Mouse (Mus musculus): ENCODE results near the gene Ehbp1l1. TPM values are rescaled to one million over a fixed set of nuclear protein-coding genes. Genes with fewer than 3 reads are reported as not detected.

The Ehbp1l1 gene
- total and polyA plus RNA-seq, 3 experiments, result 34.1 to 85.9 (median 45.7) TPM

GRCm38 (mm10) chr19:5713255-5713654 lies 12.9 kb downstream of the Ehbp1l1 start:
- TF ChIP-seq TAL1 (conservative IDR thresholded peaks at IDR 0.05; ENCODE audit: low read depth, low read length) (no peak), GATA1 (IDR thresholded peaks at IDR 0.05; ENCODE audit: borderline replicate concordance, low read length) (no peak), POLR2AphosphoS5 (IDR thresholded peaks at IDR 0.05; ENCODE audit: insufficient replicate concordance, low read depth, low read length) (no peak), CTCF (IDR thresholded peaks at IDR 0.05; ENCODE audit: low read depth, low read length) (no peak), GATA2 (IDR thresholded peaks at IDR 0.05; ENCODE audit: borderline replicate concordance, low read depth, low read length) (no peak)
- ATAC-seq (ENCODE audit: extremely low read depth, insufficient number of reproducible peaks, low FRiP score, poor library complexity, severe bottlenecking) (no peak), DNase-seq (ENCODE audit: low spot score) (no peak)
- Histone ChIP-seq H3K4me3 (ENCODE audit: low read depth, low read length) (no peak overlapping the region; the same call in 1 of the 2 replicates), H3K36me3 (replicated peaks) (peaks cover 97% of the 10 kb centered on the region), H3K27me3 (ENCODE audit: insufficient read depth, low read length) (no peaks in the 10 kb centered on the region), H3K4me1 (ENCODE audit: insufficient read depth, low read depth, low read length) (peaks cover 66% of the 10 kb centered on the region), H3K9me3 (replicated peaks) (no peaks in the 10 kb centered on the region)

DNA sequence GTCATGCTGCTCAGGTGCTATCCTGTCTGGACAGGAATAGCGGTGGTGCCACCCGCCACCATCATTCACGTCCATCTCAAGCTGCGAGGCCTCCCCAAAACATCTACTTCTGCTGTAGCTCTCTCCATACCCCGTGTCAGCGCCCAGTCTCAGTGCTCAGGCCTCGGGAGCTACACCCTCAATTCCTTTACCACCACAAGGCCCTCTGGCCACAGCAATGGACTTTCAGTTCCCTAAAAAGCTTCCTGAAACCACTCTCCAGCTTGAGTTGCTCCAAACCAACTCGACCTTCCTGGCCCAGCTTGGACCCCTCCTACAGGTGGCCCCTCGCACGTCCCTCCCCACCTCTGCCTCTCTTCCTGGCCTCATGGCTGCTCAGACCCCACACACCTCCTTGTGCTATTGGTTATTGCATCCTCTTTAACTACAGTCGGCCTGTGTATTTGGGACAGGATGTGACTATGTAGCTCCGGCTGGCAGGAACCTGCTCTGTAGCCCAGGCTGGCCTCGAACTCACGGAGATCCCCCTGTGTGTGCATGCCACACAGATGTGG lies 14.1 kb downstream of the Ehbp1l1 start:
- DNase-seq (ENCODE audit: low spot score), result no peak
- no peaks in the 10 kb centered on the region for H3K27me3 ChIP-seq (ENCODE audit: insufficient read depth, low read length)
- ATAC-seq (ENCODE audit: extremely low read depth, insufficient number of reproducible peaks, low FRiP score, poor library complexity, severe bottlenecking), result no peak
- H3K4me1 ChIP-seq (ENCODE audit: insufficient read depth, low read depth, low read length), result peaks cover 61% of the 10 kb centered on the region
- no peaks in the 10 kb centered on the region for H3K9me3 ChIP-seq (replicated peaks)
- H3K36me3 ChIP-seq (replicated peaks), result peaks cover 96% of the 10 kb centered on the region
- no peak overlapping the region for H3K4me3 ChIP-seq (ENCODE audit: low read depth, low read length)
- TF ChIP-seq POLR2AphosphoS5 (IDR thresholded peaks at IDR 0.05; ENCODE audit: insufficient replicate concordance, low read depth, low read length) (no peak), GATA2 (IDR thresholded peaks at IDR 0.05; ENCODE audit: borderline replicate concordance, low read depth, low read length) (no peak), GATA1 (IDR thresholded peaks at IDR 0.05; ENCODE audit: borderline replicate concordance, low read length) (no peak), CTCF (IDR thresholded peaks at IDR 0.05; ENCODE audit: low read depth, low read length) (no peak), TAL1 (conservative IDR thresholded peaks at IDR 0.05; ENCODE audit: low read depth, low read length) (no peak)

- H3K4me3 ChIP-seq (ENCODE audit: low read depth, low read length), result no peak overlapping the region
- no peak for DNase-seq (ENCODE audit: low spot score)
- TF ChIP-seq CTCF (IDR thresholded peaks at IDR 0.05; ENCODE audit: low read depth, low read length) (peak; percentile 63), POLR2AphosphoS5 (IDR thresholded peaks at IDR 0.05; ENCODE audit: insufficient replicate concordance, low read depth, low read length) (no peak), GATA1 (IDR thresholded peaks at IDR 0.05; ENCODE audit: borderline replicate concordance, low read length) (no peak), TAL1 (conservative IDR thresholded peaks at IDR 0.05; ENCODE audit: low read depth, low read length) (no peak), GATA2 (IDR thresholded peaks at IDR 0.05; ENCODE audit: borderline replicate concordance, low read depth, low read length) (no peak)
- no peaks in the 10 kb centered on the region for H3K27me3 ChIP-seq (ENCODE audit: insufficient read depth, low read length)
- H3K9me3 ChIP-seq (replicated peaks), result no peaks in the 10 kb centered on the region
- ATAC-seq (ENCODE audit: extremely low read depth, insufficient number of reproducible peaks, low FRiP score, poor library complexity, severe bottlenecking), result no peak
- H3K36me3 ChIP-seq (replicated peaks), result peaks cover 96% of the 10 kb centered on the region
- peaks cover 62% of the 10 kb centered on the region for H3K4me1 ChIP-seq (ENCODE audit: insufficient read depth, low read depth, low read length)
These were observed 14.9 kb downstream of the Ehbp1l1 start for GRCm38 (mm10) chr19:5711218-5711617.

GRCm38 (mm10) chr19:5710581-5710980 lies 15.5 kb downstream of the Ehbp1l1 start:
- Histone ChIP-seq H3K36me3 (replicated peaks) (peaks cover 96% of the 10 kb centered on the region), H3K4me3 (ENCODE audit: low read depth, low read length) (no peak overlapping the region), H3K9me3 (replicated peaks) (no peaks in the 10 kb centered on the region), H3K4me1 (ENCODE audit: insufficient read depth, low read depth, low read length) (peaks cover 62% of the 10 kb centered on the region), H3K27me3 (ENCODE audit: insufficient read depth, low read length) (no peaks in the 10 kb centered on the region)
- TF ChIP-seq GATA1 (IDR thresholded peaks at IDR 0.05; ENCODE audit: borderline replicate concordance, low read length) (no peak), TAL1 (conservative IDR thresholded peaks at IDR 0.05; ENCODE audit: low read depth, low read length) (no peak), POLR2AphosphoS5 (IDR thresholded peaks at IDR 0.05; ENCODE audit: insufficient replicate concordance, low read depth, low read length) (no peak), GATA2 (IDR thresholded peaks at IDR 0.05; ENCODE audit: borderline replicate concordance, low read depth, low read length) (no peak), CTCF (IDR thresholded peaks at IDR 0.05; ENCODE audit: low read depth, low read length) (no peak)
- ATAC-seq (ENCODE audit: extremely low read depth, insufficient number of reproducible peaks, low FRiP score, poor library complexity, severe bottlenecking) (no peak), DNase-seq (ENCODE audit: low spot score) (no peak)

GRCm38 (mm10) chr19:5710068-5710467 lies 16.0 kb downstream of the Ehbp1l1 start:
- Histone ChIP-seq H3K27me3 (ENCODE audit: insufficient read depth, low read length) (no peaks in the 10 kb centered on the region), H3K36me3 (replicated peaks) (peaks cover 95% of the 10 kb centered on the region), H3K9me3 (replicated peaks) (no peaks in the 10 kb centered on the region), H3K4me1 (ENCODE audit: insufficient read depth, low read depth, low read length) (peaks cover 62% of the 10 kb centered on the region), H3K4me3 (ENCODE audit: low read depth, low read length) (no peak overlapping the region)
- DNase-seq (ENCODE audit: low spot score) (no peak), ATAC-seq (ENCODE audit: extremely low read depth, insufficient number of reproducible peaks, low FRiP score, poor library complexity, severe bottlenecking) (no peak)
- TF ChIP-seq GATA2 (IDR thresholded peaks at IDR 0.05; ENCODE audit: borderline replicate concordance, low read depth, low read length) (no peak), POLR2AphosphoS5 (IDR thresholded peaks at IDR 0.05; ENCODE audit: insufficient replicate concordance, low read depth, low read length) (no peak), GATA1 (IDR thresholded peaks at IDR 0.05; ENCODE audit: borderline replicate concordance, low read length) (no peak)

GRCm38 (mm10) chr19:5704801-5705571 lies 21.1 kb downstream of the Ehbp1l1 start:
- TF ChIP-seq CTCF (IDR thresholded peaks at IDR 0.05; ENCODE audit: low read depth, low read length) (no peak), GATA2 (IDR thresholded peaks at IDR 0.05; ENCODE audit: borderline replicate concordance, low read depth, low read length) (no peak), GATA1 (IDR thresholded peaks at IDR 0.05; ENCODE audit: borderline replicate concordance, low read length) (no peak), TAL1 (conservative IDR thresholded peaks at IDR 0.05; ENCODE audit: low read depth, low read length) (no peak), POLR2AphosphoS5 (IDR thresholded peaks at IDR 0.05; ENCODE audit: insufficient replicate concordance, low read depth, low read length) (no peak)
- no peaks in the 10 kb centered on the region for H3K27me3 ChIP-seq (ENCODE audit: insufficient read depth, low read length)
- ATAC-seq (ENCODE audit: extremely low read depth, insufficient number of reproducible peaks, low FRiP score, poor library complexity, severe bottlenecking) (peak; percentile 65), DNase-seq (ENCODE audit: low spot score) (peak; percentile 83)
- peak overlapping the region; percentile 66; the same call in 1 of the 2 replicates for H3K4me3 ChIP-seq (ENCODE audit: low read depth, low read length)
- peaks cover 41% of the 10 kb centered on the region for H3K4me1 ChIP-seq (ENCODE audit: insufficient read depth, low read depth, low read length)
- peaks cover 94% of the 10 kb centered on the region for H3K36me3 ChIP-seq (replicated peaks)
- no peaks in the 10 kb centered on the region for H3K9me3 ChIP-seq (replicated peaks)

Data from G1E (cell line).